In genomic region chr13:74301607-74301984, GRCm38 (mm10) we compare ENCODE assay signal across 1 mouse cellular context.
A peak's percentile ranks its signal among the peaks of the same experiment; 100 is the strongest.
TF ChIP-seq lines count a peak whose summit lies in the region.

No protein-coding gene starts in this region.

TF ChIP-seq in CH12.LX, 34 proteins besides CTCF, POLR2A, EP300 and RAD21:
- TF ChIP-seq POLR2AphosphoS2 (IDR thresholded peaks at IDR 0.05; ENCODE audit: low read depth, low read length) (0 out of 2 replicates have a peak, but pooled peaks have one; percentile 58), IRF4 (IDR thresholded peaks at IDR 0.05; ENCODE audit: low read depth, low read length) (no peak)
